Mouse (Mus musculus) left cerebral cortex, adult 2 months (tissue): ENCODE results near the gene Psme2. TPM values are rescaled to one million over a fixed set of nuclear protein-coding genes. Genes with fewer than 3 reads are reported as not detected.

Source experiments
- DNase-seq, 2 experiments: peaks; one replicate each; pipeline ENCODE4 v3.0.0; 2021 to 2022; ENCODE audit warnings: low spot score in 2 of 2, mixed read lengths in 1 of 2; ENCODE audit errors: extremely low spot score in 1 of 2
- H3K27ac ChIP-seq: fragments of 200-600 bp; 2 replicates; pipeline ENCODE4 v1.8.1; 2022
- H3K4me3 ChIP-seq: fragments of 200-600 bp; 2 replicates; pipeline ENCODE4 v1.8.1; 2022
- CTCF ChIP-seq: fragments of 200-600 bp; IDR thresholded peaks from 2 replicates; pipeline ENCODE4 v1.8.1; 2022; ENCODE audit warnings: antibody characterized with exemption, mild to moderate bottlenecking, moderate library complexity
- intact Hi-C: fragments of 180-260 bp; cut with DNase I; formaldehyde crosslinking; loops from one replicate; pipeline ENCODE4 v1.15.1; 2025
- total RNA-seq, 2 experiments: library from RNA; stranded (reverse); gene quantifications; 2 replicates each; pipeline ENCODE4 v1.2.3; 2021

The Psme2 gene
- total RNA-seq, 2 experiments from 2014 or later: 46.0 to 60.3 TPM

GRCm38 (mm10) chr14:55614565-55615178, 23.8 kb upstream of the Psme2 start:
- no peak for TF ChIP-seq CTCF
- no peak overlapping the region for H3K4me3 ChIP-seq
- intact Hi-C loops: no loop called here
- H3K27ac ChIP-seq: no peak overlapping the region
- DNase-seq: no peak

GRCm38 (mm10) chr14:55613346-55613745, 22.4 kb upstream of the Psme2 start:
- H3K4me3 ChIP-seq: no peak overlapping the region
- no peak overlapping the region for H3K27ac ChIP-seq
- no peak for TF ChIP-seq CTCF
- intact Hi-C loops: no loop called here
- DNase-seq: no peak

GRCm38 (mm10) chr14:55608339-55608738, 17.4 kb upstream of the Psme2 start:
- H3K27ac ChIP-seq: no peak overlapping the region
- no peak overlapping the region for H3K4me3 ChIP-seq
- DNase-seq: no peak
- intact Hi-C loops: no loop called here
- TF ChIP-seq CTCF: no peak

GRCm38 (mm10) chr14:55605743-55606459, 15.0 kb upstream of the Psme2 start:
- TF ChIP-seq CTCF: no peak
- DNase-seq: no peak
- intact Hi-C loops: no loop called here
- no peak overlapping the region for H3K27ac ChIP-seq
- no peak overlapping the region for H3K4me3 ChIP-seq

GRCm38 (mm10) chr14:55604823-55605222, 13.9 kb upstream of the Psme2 start:
- Histone ChIP-seq H3K27ac (no peak overlapping the region), H3K4me3 (no peak overlapping the region)
- intact Hi-C loops: no loop called here
- no peak for TF ChIP-seq CTCF
- DNase-seq: no peak

- peak; percentile 82 to 86 for DNase-seq
- H3K27ac ChIP-seq: peak overlapping the region; percentile 78
- TF ChIP-seq CTCF: peak; percentile 92
- H3K4me3 ChIP-seq: peak overlapping the region; percentile 44
- intact Hi-C loops: no loop called here
These were observed 13.0 kb upstream of the Psme2 start for GRCm38 (mm10) chr14:55603633-55604576.

- DNase-seq: no peak
- Histone ChIP-seq H3K4me3 (peak within 1 kb of the TSS; percentile 44), H3K27ac (peak within 1 kb of the TSS; percentile 78)
- intact Hi-C loops: no loop called here
- TF ChIP-seq CTCF: no peak
These were observed 12.3 kb upstream of the Psme2 start, which contains the start of gene Irf9 for GRCm38 (mm10) chr14:55603271-55603632. Gene Irf9, plus strand, starts transcription at chr14:55603571.

GRCm38 (mm10) chr14:55598521-55599390, 7.8 kb upstream of the Psme2 start:
- intact Hi-C loops: no loop called here
- no peak for DNase-seq
- H3K27ac ChIP-seq: no peak overlapping the region
- no peak for TF ChIP-seq CTCF
- H3K4me3 ChIP-seq: no peak overlapping the region

- Histone ChIP-seq H3K4me3 (no peak overlapping the region), H3K27ac (no peak overlapping the region)
- no peak for TF ChIP-seq CTCF
- DNase-seq: no peak
- intact Hi-C loops: no loop called here
These were observed 5.2 kb upstream of the Psme2 start for GRCm38 (mm10) chr14:55596036-55596690.

GRCm38 (mm10) chr14:55592226-55592625, 1.3 kb upstream of the Psme2 start:
- no peak for DNase-seq
- H3K4me3 ChIP-seq: peak overlapping the region; percentile 91
- peak overlapping the region; percentile 79; the same call in 1 of the 2 replicates for H3K27ac ChIP-seq
- no peak for TF ChIP-seq CTCF
- intact Hi-C loops: no loop called here
